Mouse (Mus musculus): Measurements from ENCODE around the gene Cdh26.

Gene Cdh26

DNA sequence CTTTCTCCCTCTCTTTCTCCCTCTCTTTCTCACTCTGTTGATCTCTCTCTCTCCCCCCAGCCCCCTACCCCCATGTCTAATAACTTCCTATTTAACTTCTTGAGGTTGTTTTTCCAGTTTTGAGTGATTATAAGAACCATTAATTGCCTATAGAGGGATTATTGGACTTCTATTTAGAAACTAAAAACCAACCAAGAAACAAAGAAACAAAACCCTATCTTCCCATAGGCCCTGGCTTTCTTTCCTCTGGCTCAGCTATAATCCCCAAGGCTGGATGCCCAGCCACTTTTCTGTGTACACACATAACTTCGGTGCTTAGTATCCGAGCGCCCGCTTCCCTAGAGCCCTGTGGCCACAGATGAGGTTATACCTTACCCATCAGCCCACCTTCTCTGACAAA lies at the start of gene Cdh26:
TSS of gene Cdh26 (plus strand) at position 301 of the 400 bp plus-strand sequence.
- ATAC-seq (ENCODE audit: low TSS enrichment) = no peak

DNA sequence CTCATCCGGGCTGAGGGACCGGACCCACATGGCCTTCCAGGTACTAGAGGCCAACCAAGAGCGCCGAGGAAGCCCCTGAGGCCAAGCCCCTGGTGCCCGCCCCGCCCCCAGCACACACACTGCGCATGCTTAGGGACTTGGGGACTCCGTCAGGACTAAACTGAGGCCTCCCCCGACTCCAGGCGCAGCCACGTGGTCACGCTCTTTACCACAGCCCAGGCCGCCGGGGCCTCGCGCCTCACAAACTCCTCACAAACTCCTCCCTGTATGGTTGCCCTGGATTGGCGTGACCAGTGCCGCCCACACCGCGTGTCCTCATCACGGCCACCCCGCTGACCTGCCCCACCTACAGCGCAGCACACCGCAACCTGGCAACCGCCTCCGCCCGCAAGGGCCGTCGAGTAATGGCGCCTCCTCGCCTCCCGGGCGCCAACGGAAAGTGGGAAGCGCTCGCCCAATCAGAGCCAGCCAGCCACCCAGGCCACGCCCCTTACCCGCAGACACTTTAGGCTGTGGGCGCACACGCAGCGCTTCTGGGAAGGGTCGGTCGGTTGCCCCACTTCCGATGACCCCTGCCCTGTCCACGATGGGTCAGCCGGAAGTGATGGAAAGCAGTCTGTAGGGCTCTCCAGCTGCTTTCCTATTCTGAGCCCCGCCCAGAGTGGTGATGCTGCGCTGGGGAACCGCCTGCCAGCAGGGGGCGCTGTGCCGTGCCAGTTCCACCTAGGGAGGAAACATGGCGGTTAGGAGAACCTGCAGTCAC lies 23.1 kb upstream of the Cdh26 start, which contains the start of gene Sycp2:
TSS of gene Sycp2 (minus strand) at position 633 of the 763 bp plus-strand sequence.
- no peak for ATAC-seq (ENCODE audit: low TSS enrichment)

DNA sequence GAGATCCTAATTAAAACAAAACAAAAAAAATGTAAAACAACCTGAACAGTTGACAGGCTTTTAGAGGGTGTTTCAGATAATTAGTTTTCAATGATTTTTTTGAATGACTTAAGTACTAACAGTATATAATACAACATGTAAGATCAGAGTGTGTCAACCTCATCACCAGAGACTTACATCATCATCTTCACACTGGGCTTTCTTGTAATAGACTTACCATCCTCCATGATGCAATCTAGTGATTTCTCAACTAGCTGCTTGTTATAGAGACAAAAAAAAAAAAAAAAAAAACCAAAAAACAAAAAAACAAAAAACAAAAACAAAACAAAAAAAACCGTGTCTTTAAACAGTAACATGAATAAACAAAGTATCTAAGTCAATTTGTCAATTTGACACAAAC lies 21.3 kb upstream of the Cdh26 start:
- ATAC-seq (ENCODE audit: low TSS enrichment) = no peak

DNA sequence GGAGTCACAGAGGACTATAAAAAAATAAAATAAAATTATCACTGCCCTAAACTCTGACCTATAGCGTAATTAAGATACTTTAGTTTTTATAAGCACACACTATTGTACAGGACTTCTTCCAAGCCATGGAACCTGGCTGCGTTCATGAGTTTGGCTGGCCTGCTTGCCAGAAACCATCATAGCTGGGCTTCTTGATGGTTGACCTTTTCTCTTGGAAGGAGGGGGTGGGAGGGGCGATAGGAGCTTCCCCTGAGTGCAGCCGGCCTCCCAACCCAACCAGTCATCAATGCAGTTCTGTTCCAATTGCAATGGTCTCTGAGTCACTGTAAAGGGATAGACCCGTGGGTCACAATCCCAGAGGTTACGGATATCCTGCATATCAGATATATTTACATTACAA lies 20.0 kb upstream of the Cdh26 start:
- no peak for ATAC-seq (ENCODE audit: low TSS enrichment)

DNA sequence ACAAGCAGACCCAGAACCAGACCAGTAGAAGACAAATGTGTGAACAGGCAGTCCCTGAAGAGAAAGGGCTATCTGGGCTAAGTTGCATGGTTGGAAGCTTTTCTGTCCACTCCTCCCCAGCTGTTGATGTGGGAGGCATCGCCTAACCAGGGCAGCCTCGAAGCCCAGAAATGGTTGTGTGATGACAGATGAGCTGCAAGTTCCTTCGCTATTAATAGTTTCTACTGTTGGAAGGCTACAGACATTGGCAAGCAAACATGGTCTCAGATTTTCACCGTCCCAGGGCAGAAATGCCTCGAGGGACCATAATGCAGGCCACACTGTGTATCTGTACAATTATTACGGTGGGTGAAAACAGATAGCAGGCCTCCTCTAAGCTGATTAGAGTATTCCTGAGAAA lies 17.7 kb upstream of the Cdh26 start:
- peak; percentile 38 for ATAC-seq (ENCODE audit: low TSS enrichment)

DNA sequence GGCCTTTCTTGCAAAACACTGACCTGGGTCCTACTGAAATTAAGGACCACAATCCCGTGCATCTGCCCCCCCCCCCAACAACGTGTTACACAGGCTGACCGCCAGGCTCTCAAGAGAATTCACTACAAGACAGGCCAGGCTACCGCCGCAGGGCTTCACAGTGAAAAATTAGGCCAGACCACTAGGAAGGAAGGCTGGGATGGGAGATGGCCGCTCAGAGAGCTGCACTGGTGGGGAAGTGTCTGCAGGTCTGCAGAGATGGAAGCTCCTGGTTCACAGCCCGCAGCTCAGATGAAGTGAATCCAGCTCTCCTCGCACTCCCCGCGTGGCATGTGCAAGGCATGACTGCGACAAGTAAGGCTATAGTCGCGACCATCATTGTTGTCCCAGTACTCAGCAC lies 17.2 kb upstream of the Cdh26 start:
- ATAC-seq (ENCODE audit: low TSS enrichment) = no peak

DNA sequence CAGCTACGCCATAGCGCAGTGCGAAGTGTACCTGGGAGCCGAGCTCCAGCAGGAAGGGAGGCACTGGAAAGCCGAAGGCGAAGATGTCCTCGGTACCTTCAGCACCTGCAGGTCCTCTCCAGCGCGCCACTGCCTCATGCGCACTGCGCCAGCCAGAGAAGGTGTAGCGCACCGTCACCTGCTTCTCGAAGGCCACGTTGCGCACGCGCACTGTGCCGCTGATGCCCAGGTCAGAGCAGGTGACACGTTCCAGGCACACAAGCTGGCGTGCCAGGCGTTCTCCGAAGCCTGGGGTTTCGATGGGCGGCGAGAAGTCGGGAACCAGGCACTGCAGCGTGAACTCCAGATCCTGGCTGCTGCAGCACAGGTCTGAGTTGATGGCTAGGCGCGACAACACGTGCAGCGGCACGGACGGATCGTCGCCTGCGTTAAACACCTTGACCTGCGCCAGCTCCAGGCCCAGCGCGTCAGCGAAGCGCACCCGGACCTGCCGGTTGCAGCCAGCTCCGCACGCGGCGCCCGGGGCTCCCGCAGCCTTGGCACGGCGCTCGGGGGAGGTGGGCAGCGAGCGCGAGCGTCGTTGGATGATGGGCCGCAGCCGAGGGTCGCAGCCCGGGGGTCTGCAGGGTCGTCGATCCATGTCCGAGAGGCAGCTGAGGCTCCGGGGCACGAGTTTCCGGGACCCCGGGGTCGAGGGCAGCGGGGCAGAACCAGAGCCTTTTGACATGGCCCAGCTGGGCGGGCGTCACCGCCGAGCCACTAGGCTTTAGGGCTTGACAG lies 16.7 kb upstream of the Cdh26 start:
- no peak for ATAC-seq (ENCODE audit: low TSS enrichment)

DNA sequence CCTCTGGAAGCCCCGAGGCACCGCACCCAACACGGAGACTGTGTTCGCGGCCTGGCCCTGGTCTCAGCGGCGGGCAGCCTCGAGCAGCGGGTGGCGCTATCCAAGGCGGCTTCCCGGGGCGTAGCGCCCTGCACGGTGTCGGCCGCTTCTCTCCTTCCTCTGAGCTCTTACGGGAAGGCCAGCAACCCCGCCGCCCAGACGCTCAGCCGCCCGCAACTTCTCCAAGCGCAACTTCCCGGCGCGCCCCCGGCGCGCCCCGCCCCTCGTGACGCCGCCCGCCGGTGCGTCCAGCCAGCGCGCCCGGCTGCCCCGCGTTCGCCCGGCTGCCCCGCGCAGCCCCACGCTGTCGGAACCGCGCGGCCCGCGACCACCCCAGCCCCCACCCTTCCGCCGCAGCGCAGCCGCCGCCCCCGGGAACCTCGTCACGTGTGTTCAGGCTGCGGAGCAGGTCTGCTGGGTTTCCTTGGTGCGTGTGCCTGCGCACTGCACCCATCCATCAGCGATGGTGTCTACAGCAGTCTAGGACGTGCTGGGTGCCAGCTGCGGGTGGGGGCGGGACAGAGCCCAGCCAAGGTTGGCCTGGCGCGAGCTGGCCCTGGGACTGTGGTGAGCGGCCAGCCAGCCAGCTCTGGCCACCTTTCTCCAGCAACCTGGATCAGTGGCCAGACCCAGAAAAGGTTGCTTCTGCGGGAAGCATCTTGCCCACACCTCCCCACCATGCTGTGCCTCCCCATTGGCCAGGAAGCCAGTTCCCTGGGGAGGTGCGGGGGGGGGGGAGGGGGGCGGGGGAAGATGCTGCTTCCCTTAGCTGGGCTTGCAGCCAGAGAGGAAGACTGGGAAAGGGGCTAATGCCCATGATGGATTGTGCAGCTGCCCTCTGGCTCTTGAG lies 15.8 kb upstream of the Cdh26 start, which contains the start of the genes Ppp1r3d and Fam217b:
TSS of gene Ppp1r3d (minus strand) at position 212 of the 889 bp plus-strand sequence.
TSS of gene Fam217b (plus strand) at position 264 of the 889 bp plus-strand sequence.
- ATAC-seq (ENCODE audit: low TSS enrichment) = peak; percentile 49

DNA sequence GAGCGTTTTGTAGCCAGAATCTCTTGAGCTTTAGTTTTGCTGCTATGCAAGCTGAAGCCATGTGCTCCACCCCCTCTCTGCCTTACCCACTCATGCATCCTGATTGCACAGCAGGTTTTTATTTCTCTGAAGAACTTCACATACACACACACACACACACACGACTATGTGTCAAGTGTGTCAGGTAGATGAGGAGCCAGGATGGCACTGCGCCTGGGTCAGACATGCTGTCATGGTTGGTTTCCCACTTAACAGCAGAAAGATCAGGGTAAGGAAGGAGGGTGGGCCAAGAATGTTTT lies 15.2 kb upstream of the Cdh26 start:
- 0 out of 2 replicates have a peak, but pooled peaks have one; percentile 6 for ATAC-seq (ENCODE audit: low TSS enrichment)

DNA sequence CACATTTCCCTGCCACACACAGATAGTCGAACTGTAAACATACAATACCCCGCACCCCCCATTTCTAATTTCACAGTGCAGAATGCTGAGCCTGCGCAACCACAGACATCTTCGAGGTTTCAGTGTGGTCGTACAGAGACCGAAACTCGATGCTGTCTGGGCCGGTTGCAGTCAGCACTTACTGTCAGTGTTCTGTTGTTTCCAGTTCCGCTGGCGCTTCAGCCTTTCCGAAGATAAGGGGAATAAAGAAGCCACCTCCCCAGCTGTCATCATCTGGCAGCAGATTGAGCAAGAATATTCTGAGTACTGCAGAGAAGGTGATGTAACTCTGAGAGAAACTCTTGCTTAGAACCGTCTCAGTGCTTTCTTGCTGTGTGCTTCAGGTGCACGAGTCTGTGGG lies 13.9 kb upstream of the Cdh26 start:
- no peak for ATAC-seq (ENCODE audit: low TSS enrichment)

DNA sequence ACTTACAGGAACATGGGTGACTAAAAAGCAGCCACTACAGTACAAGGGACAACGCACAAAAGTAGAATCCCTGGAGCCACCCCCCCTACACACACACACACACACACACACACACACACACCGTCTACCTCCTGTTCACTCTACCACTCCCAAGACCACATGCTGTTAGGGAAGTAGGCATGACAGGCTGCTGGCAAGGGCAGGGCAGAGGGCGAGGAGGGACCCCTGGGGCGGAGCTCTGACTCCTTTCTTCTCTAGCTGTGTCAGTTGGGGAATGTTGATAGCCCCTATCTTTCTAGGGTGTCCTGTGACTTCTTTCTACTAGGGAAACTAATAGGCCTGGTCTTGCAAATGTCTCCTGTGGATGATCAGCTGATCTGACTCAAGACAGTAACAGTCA lies 13.4 kb upstream of the Cdh26 start:
- ATAC-seq (ENCODE audit: low TSS enrichment) = no peak

DNA sequence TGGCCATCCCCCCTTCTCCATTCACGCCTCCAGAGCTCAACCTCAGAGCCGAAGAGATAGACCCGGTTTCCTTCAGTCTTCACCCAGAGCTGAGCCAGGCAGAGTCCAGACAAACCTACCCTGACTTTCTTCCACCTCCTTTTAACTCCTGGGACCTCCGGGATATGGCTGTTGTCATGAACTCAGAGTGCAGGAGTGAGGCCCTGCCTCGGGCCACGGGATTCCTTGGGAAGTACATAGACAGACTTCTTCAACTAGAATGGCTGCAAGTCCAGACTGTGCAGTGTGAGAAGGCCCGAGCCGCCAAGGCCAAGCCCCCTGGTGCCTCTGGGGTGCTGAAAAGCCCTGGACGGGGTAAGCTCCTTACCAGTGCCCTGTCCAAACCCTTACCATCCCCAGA lies 9.8 kb upstream of the Cdh26 start:
- no peak for ATAC-seq (ENCODE audit: low TSS enrichment)

DNA sequence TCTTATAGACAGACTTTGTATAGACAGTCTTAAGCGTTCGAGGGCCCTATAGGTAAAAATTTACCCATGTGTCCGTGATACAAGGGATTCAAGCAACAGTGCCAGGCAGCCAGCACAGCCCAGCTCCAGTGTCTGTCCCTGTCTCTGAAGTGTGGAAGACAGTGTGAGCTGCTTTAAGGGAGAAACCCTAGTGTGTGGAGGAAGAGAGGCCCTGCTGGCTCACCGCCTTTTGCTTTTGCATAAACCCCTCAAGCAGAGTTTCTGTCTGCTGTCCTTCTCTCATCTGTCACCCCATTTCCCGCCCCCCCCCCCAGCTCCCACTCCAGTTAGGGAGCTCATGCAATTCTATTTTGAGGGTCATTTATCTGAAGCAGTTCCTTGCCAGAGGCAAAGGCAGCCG lies 8.7 kb upstream of the Cdh26 start:
- ATAC-seq (ENCODE audit: low TSS enrichment) = no peak

DNA sequence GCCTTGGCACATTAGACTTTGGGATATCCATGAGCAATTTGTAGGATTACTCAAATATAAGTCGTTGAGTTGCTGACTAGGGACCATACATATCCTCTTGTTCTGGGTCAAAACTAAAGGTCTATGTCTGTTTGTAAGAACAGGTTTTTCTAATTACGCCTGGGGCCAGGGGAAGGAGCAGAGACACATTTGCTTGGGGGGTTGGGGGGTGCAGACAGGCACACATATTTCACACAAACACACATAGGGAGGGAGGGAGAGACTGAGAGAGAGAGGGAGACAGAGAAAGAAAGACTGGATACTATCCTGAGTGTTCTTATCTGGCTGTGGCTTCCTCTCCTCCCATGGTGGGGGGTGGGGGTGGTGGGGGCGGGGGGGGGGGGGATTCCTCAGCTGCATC lies 8.1 kb upstream of the Cdh26 start:
- ATAC-seq (ENCODE audit: low TSS enrichment) = no peak

DNA sequence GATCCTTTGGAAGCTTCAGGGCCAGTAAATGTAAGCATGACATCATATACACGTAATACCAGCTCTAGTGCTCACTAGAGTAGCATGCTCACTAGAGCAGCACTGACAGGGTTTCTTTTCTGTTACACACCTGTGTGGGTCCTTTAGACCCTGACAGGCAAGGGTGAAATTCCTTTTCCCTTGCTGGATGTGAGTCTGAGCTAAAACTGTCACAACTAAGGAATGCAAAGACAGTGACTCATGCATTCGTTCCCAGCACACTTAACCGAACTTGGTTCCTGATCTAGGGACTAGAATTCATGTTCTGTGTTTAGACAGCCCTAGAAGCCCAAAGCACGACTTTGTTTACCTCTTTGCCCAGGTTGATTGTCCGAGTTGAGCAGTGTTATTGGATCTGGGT lies 7.1 kb upstream of the Cdh26 start:
- no peak for ATAC-seq (ENCODE audit: low TSS enrichment)

DNA sequence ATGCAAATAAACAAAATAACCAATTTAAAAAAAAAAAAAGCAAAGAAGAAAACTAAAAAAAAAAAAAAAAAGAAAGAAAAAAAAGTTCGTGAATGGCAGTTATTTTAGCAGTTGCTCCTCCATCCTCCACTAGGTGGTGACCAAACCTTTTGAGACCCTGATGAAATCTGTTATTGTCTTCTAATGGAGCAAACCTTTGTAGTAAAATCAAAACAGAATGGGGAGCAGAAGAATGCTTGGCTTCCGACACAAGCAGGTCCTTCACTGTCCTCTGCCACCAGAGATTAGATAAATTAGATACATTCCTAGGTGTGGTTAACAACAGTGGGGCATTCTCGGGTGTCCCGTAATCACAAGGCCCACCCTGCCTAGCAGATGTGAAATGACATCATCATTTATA lies 4.1 kb upstream of the Cdh26 start:
- ATAC-seq (ENCODE audit: low TSS enrichment) = no peak

DNA sequence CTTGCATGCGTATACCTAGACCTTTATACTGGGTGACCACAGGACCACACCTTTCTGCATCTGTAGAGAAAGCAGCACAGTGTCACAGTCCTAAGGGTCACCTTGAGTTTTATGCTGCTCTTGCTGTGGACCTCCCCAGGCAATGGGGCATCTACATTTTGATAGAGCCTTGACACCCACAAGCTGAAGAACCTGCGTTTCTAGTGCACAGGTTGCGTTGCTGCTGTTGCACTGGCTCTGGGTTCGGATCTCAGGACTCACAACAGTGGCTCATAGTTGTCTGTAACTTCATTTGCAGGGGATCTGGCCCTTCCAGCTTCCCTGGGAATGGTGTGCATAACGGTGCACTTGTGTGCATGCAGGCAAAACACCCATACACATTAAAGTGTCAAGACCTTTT lies 3.1 kb upstream of the Cdh26 start:
- ATAC-seq (ENCODE audit: low TSS enrichment) = no peak

DNA sequence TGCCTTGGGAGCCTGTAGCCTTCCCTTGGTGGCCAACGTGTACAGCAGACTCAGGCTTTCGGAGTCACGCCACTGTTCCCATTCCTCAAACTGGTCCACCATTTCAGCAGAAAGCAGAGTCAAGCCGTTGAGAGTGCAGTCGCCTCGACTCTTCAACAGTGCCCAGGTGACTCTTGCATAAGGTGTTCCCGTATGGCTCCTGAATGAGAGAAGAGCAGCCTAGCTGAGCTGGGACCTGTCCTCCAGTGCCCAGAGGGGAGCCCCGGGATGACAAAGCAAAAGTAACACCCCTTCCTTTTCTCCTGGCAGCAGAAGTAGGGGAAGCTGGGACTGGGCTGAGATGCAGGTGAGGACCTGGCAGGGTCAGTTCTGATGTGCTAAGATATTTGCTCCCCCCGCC lies 2.1 kb upstream of the Cdh26 start:
- ATAC-seq (ENCODE audit: low TSS enrichment) = no peak

DNA sequence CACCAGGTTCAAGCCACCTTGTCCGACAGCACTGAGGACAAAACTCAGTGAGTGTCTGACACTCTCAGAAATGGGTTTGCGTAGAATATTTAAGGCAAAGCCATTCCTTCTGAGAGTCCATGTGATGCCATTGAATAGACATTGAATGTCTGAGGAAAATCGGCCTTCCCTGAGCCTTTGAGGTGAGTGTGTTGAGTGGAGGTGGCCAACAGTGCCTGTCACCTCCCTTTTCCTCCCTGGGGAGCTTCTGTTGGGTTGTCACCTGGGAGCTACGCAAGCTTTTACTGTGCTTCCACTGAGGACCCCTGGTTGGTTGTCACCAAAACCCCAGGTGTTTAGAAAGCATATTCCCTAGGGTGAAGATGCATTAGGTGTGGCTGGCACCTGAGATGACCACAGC lies 1.7 kb upstream of the Cdh26 start:
- ATAC-seq (ENCODE audit: low TSS enrichment) = no peak

DNA sequence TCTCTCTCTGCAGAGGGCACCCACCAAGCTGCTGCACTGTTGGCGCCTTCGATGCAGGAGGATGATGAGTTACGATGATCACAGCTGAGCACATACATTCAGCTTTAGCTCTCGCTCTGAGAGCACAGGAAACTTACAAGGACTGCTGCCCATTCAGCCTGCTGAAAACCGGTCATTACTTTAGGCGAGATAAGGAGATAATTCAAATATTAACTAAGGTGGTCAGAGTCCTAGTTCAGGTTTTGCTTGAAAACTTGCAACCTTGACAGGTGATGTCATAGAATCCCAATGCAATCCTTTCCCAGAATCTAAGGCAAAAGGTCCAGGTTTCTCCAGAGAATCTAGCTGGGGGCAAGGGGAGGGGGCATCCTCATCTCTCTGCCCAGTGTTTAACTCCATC lies 905 bp upstream of the Cdh26 start:
- ATAC-seq (ENCODE audit: low TSS enrichment) = no peak

DNA sequence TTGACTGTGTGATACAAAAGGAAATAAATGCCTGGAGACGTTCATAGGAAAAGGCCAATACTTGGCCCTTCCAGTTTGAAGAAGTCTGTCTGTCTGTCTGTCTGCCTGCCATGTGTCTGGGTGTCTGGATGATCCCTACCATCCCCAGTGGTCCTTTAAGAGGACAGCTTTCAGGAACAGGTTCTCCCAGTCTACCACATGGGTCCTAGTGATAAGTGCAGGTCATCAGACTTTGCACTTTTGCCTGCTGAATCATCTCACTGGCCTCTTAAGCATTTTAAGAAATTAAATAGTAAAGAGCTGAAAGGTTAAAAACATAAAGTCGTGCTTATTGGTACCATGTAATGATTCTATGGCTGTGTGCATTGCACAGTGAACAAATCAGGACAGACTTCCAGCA lies 3.2 kb downstream of the Cdh26 start:
- no peak for ATAC-seq (ENCODE audit: low TSS enrichment)

DNA sequence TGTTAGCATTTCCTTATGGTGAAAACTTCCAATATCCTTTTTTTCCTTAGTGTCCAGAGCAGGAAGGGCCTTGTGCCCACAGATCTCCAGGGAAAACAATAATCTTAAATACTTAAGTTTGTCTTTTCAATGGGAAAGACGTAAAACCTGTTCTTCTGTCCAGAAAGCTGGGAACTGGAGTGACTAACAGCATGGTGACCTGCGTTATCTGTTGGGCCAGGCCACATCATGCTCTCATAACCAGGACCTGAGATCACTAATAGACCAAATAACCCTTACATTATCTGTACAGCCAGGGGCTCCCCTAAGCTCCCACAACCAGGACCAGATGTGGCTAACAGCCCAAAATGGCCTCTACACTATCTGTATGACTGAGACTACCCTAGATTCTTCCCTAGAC lies 3.6 kb downstream of the Cdh26 start:
- ATAC-seq (ENCODE audit: low TSS enrichment) = no peak

Data from frontal cortex, adult (tissue).